ENCODE assay signal across 9 mouse cellular contexts in the genomic region with DNA sequence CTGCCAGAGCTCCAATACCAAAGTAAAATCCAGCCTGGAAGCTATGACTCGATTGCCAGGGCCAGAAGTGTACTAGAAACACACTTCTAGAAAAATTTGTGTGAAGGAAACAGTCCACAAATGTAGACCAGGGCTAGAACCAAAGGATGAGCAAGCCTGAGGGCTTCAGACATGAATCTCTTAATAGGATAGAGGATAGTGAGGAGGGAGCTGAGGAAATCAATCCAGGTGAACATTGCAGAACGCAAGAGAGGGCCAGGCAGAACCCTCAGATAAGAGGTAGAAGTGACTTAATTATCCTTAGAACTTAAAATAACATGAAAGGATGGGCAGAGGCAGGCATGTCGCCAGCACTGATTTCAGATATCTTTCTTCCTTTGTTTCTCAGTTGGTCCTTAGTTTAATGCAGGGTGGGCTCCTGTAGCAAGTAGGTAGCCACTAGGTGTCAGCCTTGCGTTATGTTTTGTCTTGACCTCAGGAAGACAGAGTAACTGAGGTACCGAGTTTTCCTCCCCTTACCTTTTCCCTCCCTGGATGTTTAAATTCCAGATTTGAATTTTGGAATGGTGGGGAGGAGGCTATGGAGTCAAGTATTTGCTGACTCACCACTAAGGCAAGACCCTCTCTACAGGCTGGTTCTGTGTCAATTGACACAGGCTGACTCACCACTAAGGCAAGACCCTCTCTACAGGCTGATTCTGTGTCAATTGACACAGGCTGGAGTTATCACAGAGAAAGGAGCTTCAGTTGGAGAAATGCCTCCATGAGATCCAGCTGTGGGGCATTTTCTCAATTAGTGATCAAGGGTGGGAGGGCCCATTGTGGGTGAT. TPM values are rescaled to one million over a fixed set of nuclear protein-coding genes. Genes with fewer than 3 reads are reported as not detected.
DNase-seq lines count a peak whose midpoint lies in the region; ATAC-seq and TF ChIP-seq lines count a peak whose summit lies in the region.
"Had no signal": no experiment of that assay in that cellular context is flagged by ENCODE, and none has a peak within 500 bp of the region (broad histone marks: within the 10 kb centered on the region; RNA-seq: fewer than 3 reads in every experiment).

No protein-coding gene starts in this region.

- H3K9ac ChIP-seq in heart, embryonic 11.5 days (ENCODE audit: low read depth, low read length) = no peak overlapping the region
- H3K9ac ChIP-seq in kidney, embryonic 14.5 days (ENCODE audit: low read depth, low read length) = no peak overlapping the region
- no peak overlapping the region for H3K9ac ChIP-seq in liver, postnatal 0 days (replicated peaks)
- H3K9ac ChIP-seq in neural tube, embryonic 15.5 days (replicated peaks) = no peak overlapping the region

- TF ChIP-seq CTCF in liver, postnatal 0 days (IDR thresholded peaks at IDR 0.05; ENCODE audit: low read depth) = peak; percentile 81

- H3K36me3 ChIP-seq in heart, embryonic 11.5 days (ENCODE audit: control insufficient read depth, insufficient read depth, low read length) = no peaks in the 10 kb centered on the region
- H3K36me3 ChIP-seq in kidney, embryonic 14.5 days (ENCODE audit: control insufficient read depth, insufficient read depth, low read length) = no peaks in the 10 kb centered on the region
- H3K36me3 ChIP-seq in liver, postnatal 0 days (replicated peaks; ENCODE audit: insufficient read depth, low read length) = no peaks in the 10 kb centered on the region
- H3K36me3 ChIP-seq in neural tube, embryonic 15.5 days = no peaks in the 10 kb centered on the region

- no peaks in the 10 kb centered on the region for H3K27me3 ChIP-seq in heart, embryonic 11.5 days (ENCODE audit: control insufficient read depth, insufficient read depth, low read length)
- no peaks in the 10 kb centered on the region for H3K27me3 ChIP-seq in kidney, embryonic 14.5 days (ENCODE audit: control insufficient read depth, insufficient read depth, low read length)
- no peaks in the 10 kb centered on the region for H3K27me3 ChIP-seq in liver, postnatal 0 days (ENCODE audit: insufficient read depth, low read length)
- H3K27me3 ChIP-seq in neural tube, embryonic 15.5 days (replicated peaks) = no peaks in the 10 kb centered on the region

- no peaks in the 10 kb centered on the region for H3K4me1 ChIP-seq in heart, embryonic 11.5 days (ENCODE audit: control insufficient read depth, insufficient read depth, low read length)
- no peaks in the 10 kb centered on the region for H3K4me1 ChIP-seq in kidney, embryonic 14.5 days (ENCODE audit: control insufficient read depth, insufficient read depth, low read length)
- no peaks in the 10 kb centered on the region for H3K4me1 ChIP-seq in liver, postnatal 0 days (ENCODE audit: insufficient read depth)
- no peaks in the 10 kb centered on the region for H3K4me1 ChIP-seq in neural tube, embryonic 15.5 days

- no peak overlapping the region for H3K4me2 ChIP-seq in heart, embryonic 11.5 days
- H3K4me2 ChIP-seq in kidney, embryonic 14.5 days (replicated peaks; ENCODE audit: low read depth, low read length) = no peak overlapping the region
- H3K4me2 ChIP-seq in liver, postnatal 0 days (ENCODE audit: low read depth, low read length) = no peak overlapping the region
- H3K4me2 ChIP-seq in neural tube, embryonic 15.5 days = no peak overlapping the region

- peak; percentile 71 for DNase-seq in A20 (ENCODE audit: low read depth, low spot score)
- peak; percentile 65 for DNase-seq in Muller cell, postnatal 12 days (ENCODE audit: inconsistent ontology term)
- DNase-seq in embryo, embryonic 10.5 days (ENCODE audit: low spot score) = peak; percentile 82
- peak; percentile 55 for DNase-seq in liver, postnatal 0 days

- no peak for TF ChIP-seq EP300 in liver, postnatal 0 days (IDR thresholded peaks at IDR 0.05; ENCODE audit: low read depth)

- H3K27ac ChIP-seq in heart, embryonic 11.5 days (ENCODE audit: low read depth, low read length) = no peak overlapping the region
- no peak overlapping the region for H3K27ac ChIP-seq in kidney, embryonic 14.5 days (ENCODE audit: low read depth, low read length)
- no peak overlapping the region for H3K27ac ChIP-seq in liver, postnatal 0 days (ENCODE audit: low read depth)
- no peak overlapping the region for H3K27ac ChIP-seq in neural tube, embryonic 15.5 days (replicated peaks)

- no peak overlapping the region for H3K4me3 ChIP-seq in heart, embryonic 11.5 days (ENCODE audit: low read depth, low read length)
- no peak overlapping the region for H3K4me3 ChIP-seq in kidney, embryonic 14.5 days (ENCODE audit: low read length)
- H3K4me3 ChIP-seq in liver, postnatal 0 days (ENCODE audit: low read depth, low read length) = no peak overlapping the region
- no peak overlapping the region for H3K4me3 ChIP-seq in neural tube, embryonic 15.5 days (replicated peaks)
- H3K4me3 ChIP-seq: myocyte had no signal

- 23% methylated on average over 5 of the region's 5 CpGs for WGBS in heart, embryonic 11.5 days (ENCODE audit: insufficient replicate concordance)
- 25% methylated on average over 5 of the region's 5 CpGs for WGBS in kidney, embryonic 14.5 days
- WGBS in liver, postnatal 0 days (ENCODE audit: insufficient replicate concordance) = 26% methylated on average over 5 of the region's 5 CpGs
- 29% methylated on average over 5 of the region's 5 CpGs for WGBS in neural tube, embryonic 15.5 days

- 0 out of 2 replicates have a peak, but pooled peaks have one; percentile 65 for ATAC-seq in heart, embryonic 11.5 days (replicated peaks; ENCODE audit: insufficient number of reproducible peaks, low FRiP score, low TSS enrichment)
- peak; percentile 89 for ATAC-seq in kidney, embryonic 14.5 days (ENCODE audit: low FRiP score, low TSS enrichment)
- ATAC-seq in liver, postnatal 0 days = peak; percentile 68
- peak; percentile 89 for ATAC-seq in neural tube, embryonic 15.5 days (ENCODE audit: low FRiP score)
- no peak for ATAC-seq in erythroblast, adult 5-6 weeks (replicated peaks; ENCODE audit: low FRiP score, poor library complexity, severe bottlenecking)

- H3K9me3 ChIP-seq in heart, embryonic 11.5 days (replicated peaks; ENCODE audit: control insufficient read depth, low read length) = no peaks in the 10 kb centered on the region
- H3K9me3 ChIP-seq in kidney, embryonic 14.5 days (ENCODE audit: control insufficient read depth, low read length) = no peaks in the 10 kb centered on the region
- no peaks in the 10 kb centered on the region for H3K9me3 ChIP-seq in liver, postnatal 0 days (ENCODE audit: low read length)
- H3K9me3 ChIP-seq in neural tube, embryonic 15.5 days (replicated peaks) = no peaks in the 10 kb centered on the region

RNA-seq across cellular contexts. Expression of gene Cp, which starts 52.2 kb away (rescaled TPM):
- polyA plus RNA-seq in heart, embryonic 11.5 days (2014; fragmentation: Nextera tagmentation; extraction: Ambion mirVana) = 0.33 TPM in 1 of 2 replicates, not detected in the other
- 0.10 and 0.47 TPM in 2 replicates for polyA plus RNA-seq in kidney, embryonic 14.5 days (2014; fragmentation: Nextera tagmentation; extraction: Ambion mirVana)
- 272 and 290 TPM in 2 replicates for polyA plus RNA-seq in liver, postnatal 0 days (2015; fragmentation: Nextera tagmentation; extraction: Ambion mirVana)
- 9.6 and 10.3 TPM in 2 replicates for polyA plus RNA-seq in neural tube, embryonic 15.5 days (2015; fragmentation: Nextera tagmentation; extraction: Ambion mirVana)
- 2.1 and 5.9 TPM in 2 replicates for total RNA-seq in erythroblast, adult 5-6 weeks (2015; ENCODE audit: low replicate concordance)
- 2.4 and 8.9 TPM in 2 replicates for total RNA-seq in erythroblast, adult 5-6 weeks (2017; ENCODE audit: low replicate concordance)

Comparison
In these comparisons a context has a peak if more than half of its experiments do, and no peak if none do; other contexts are left out.
1. RNA of gene Cp, which starts 52.2 kb away (polyA plus RNA-seq): 272 to 290 TPM in liver, postnatal 0 days; 9.6 to 10.3 TPM in neural tube, embryonic 15.5 days, 0.10 to 0.47 TPM in kidney, embryonic 14.5 days and 0.33 TPM in heart, embryonic 11.5 days; every median in the first group is over 10 times any median in the second.
2. Peak in every context shown above with its lines, with median percentiles within 50 percentile points of each other: DNase-seq.